Mouse (Mus musculus) heart, embryonic 16.5 days (tissue): Measurements from ENCODE around the gene Adgra1. TPM values are rescaled to one million over a fixed set of nuclear protein-coding genes. Genes with fewer than 3 reads are reported as not detected.

Source experiments
- ATAC-seq: fragments of 200-750 bp; cut with Nextera tagmentation; replicated peaks from 2 replicates; pipeline ENCODE4 v1.8.0; 2017; ENCODE audit warnings: moderate number of reproducible peaks; ENCODE audit not compliant: insufficient read depth, low FRiP score; ENCODE audit errors: extremely low read depth
- H3K27ac ChIP-seq: fragments of 300-500 bp; sonication (generic); 2 replicates; pipeline ENCODE4 v1.5.1; 2014; ENCODE audit warnings: mild to moderate bottlenecking, low read length, control low read depth, moderate library complexity
- H3K27me3 ChIP-seq: fragments of 300-500 bp; sonication (generic); 2 replicates; pipeline ENCODE4 v1.6.1; 2014; ENCODE audit warnings: low read length, mixed read lengths; ENCODE audit not compliant: control insufficient read depth, insufficient read depth
- H3K36me3 ChIP-seq: fragments of 300-500 bp; sonication (generic); 2 replicates; pipeline ENCODE4 v1.6.1; 2014; ENCODE audit not compliant: control insufficient read depth, insufficient read depth
- H3K4me1 ChIP-seq: fragments of 300-500 bp; sonication (generic); 2 replicates; pipeline ENCODE4 v1.6.1; 2014; ENCODE audit warnings: low read length, mixed read lengths; ENCODE audit not compliant: control insufficient read depth, insufficient read depth
- H3K4me2 ChIP-seq: fragments of 300-500 bp; sonication (generic); 2 replicates; pipeline ENCODE4 v1.6.1; 2014; ENCODE audit warnings: low read depth, mild to moderate bottlenecking, control low read depth, low read length
- H3K4me3 ChIP-seq: fragments of 300-500 bp; sonication (generic); 2 replicates; pipeline ENCODE4 v1.5.1; 2014; ENCODE audit warnings: mild to moderate bottlenecking, control low read depth, low read length
- H3K9ac ChIP-seq: fragments of 300-500 bp; sonication (generic); 2 replicates; pipeline ENCODE4 v1.6.1; 2014; ENCODE audit warnings: low read length, control low read depth
- H3K9me3 ChIP-seq: fragments of 300-500 bp; sonication (generic); replicated peaks from 2 replicates; pipeline ENCODE4 v1.6.1; 2016; ENCODE audit warnings: low read length; ENCODE audit not compliant: control insufficient read depth
- WGBS: fragments of 180-500 bp; shearing (Covaris S2); extraction: QIAGEN DNeasy Blood & Tissue Kit; methylation state at CpG from one replicate; pipeline ENCODE4 v1.1.7; 2014; 5-methylcytosine and 5-hydroxymethylcytosine counted together
- polyA plus RNA-seq: library from polyadenylated mRNA; unstranded; fragments of >200 nt; fragmentation: Nextera tagmentation; extraction: Ambion mirVana; gene quantifications from 2 replicates; pipeline ENCODE4 v1.2.1, GENCODE M21; 2015

Adgra1 gene
- polyA plus RNA-seq, 1 experiment from 2014 or later: not detected

- no peak overlapping the region for H3K4me2 ChIP-seq
- 41% methylated on average over 2 of the region's 2 CpGs for WGBS
- no peaks in the 10 kb centered on the region for H3K4me1 ChIP-seq
- ATAC-seq: no peak
- no peak overlapping the region for H3K9ac ChIP-seq
- no peak overlapping the region for H3K4me3 ChIP-seq
- no peaks in the 10 kb centered on the region for H3K36me3 ChIP-seq
- no peak overlapping the region for H3K27ac ChIP-seq
- no peaks in the 10 kb centered on the region for H3K27me3 ChIP-seq
- no peaks in the 10 kb centered on the region for H3K9me3 ChIP-seq
Observed at GRCm38 (mm10) chr7:139864253-139864652, 30.3 kb downstream of the Adgra1 start.

GRCm38 (mm10) chr7:139864871-139865270 lies 30.9 kb downstream of the Adgra1 start:
- H3K9me3 ChIP-seq: no peaks in the 10 kb centered on the region
- H3K4me3 ChIP-seq: no peak overlapping the region
- no peaks in the 10 kb centered on the region for H3K36me3 ChIP-seq
- H3K27ac ChIP-seq: no peak overlapping the region
- WGBS: 71% methylated on average over 1 of the region's 1 CpGs
- no peaks in the 10 kb centered on the region for H3K27me3 ChIP-seq
- ATAC-seq: no peak
- no peaks in the 10 kb centered on the region for H3K4me1 ChIP-seq
- no peak overlapping the region for H3K9ac ChIP-seq
- no peak overlapping the region for H3K4me2 ChIP-seq

GRCm38 (mm10) chr7:139871014-139871413 lies 37.0 kb downstream of the Adgra1 start:
- H3K4me1 ChIP-seq: no peaks in the 10 kb centered on the region
- H3K36me3 ChIP-seq: no peaks in the 10 kb centered on the region
- WGBS: 89% methylated on average over 5 of the region's 5 CpGs
- no peak overlapping the region for H3K4me3 ChIP-seq
- no peak overlapping the region for H3K27ac ChIP-seq
- no peak overlapping the region for H3K9ac ChIP-seq
- H3K27me3 ChIP-seq: no peaks in the 10 kb centered on the region
- no peak for ATAC-seq
- no peak overlapping the region for H3K4me2 ChIP-seq
- H3K9me3 ChIP-seq: no peaks in the 10 kb centered on the region

- no peaks in the 10 kb centered on the region for H3K27me3 ChIP-seq
- no peaks in the 10 kb centered on the region for H3K4me1 ChIP-seq
- H3K4me3 ChIP-seq: no peak overlapping the region
- H3K36me3 ChIP-seq: no peaks in the 10 kb centered on the region
- H3K4me2 ChIP-seq: no peak overlapping the region
- no peak overlapping the region for H3K27ac ChIP-seq
- 65% methylated on average over 10 of the region's 10 CpGs for WGBS
- no peak overlapping the region for H3K9ac ChIP-seq
- ATAC-seq: no peak
- no peaks in the 10 kb centered on the region for H3K9me3 ChIP-seq
Observed at GRCm38 (mm10) chr7:139877167-139877792, 43.3 kb downstream of the Adgra1 start.

- ATAC-seq: no peak
- Histone ChIP-seq H3K27ac (no peak overlapping the region), H3K4me2 (no peak overlapping the region), H3K36me3 (no peaks in the 10 kb centered on the region), H3K9ac (no peak overlapping the region), H3K9me3 (no peaks in the 10 kb centered on the region), H3K4me1 (no peaks in the 10 kb centered on the region), H3K4me3 (no peak overlapping the region), H3K27me3 (no peaks in the 10 kb centered on the region)
- 72% methylated on average over 5 of the region's 5 CpGs for WGBS
Observed at GRCm38 (mm10) chr7:139878122-139878521, 44.1 kb downstream of the Adgra1 start.

GRCm38 (mm10) chr7:139878621-139879020 lies 44.6 kb downstream of the Adgra1 start:
- no peak overlapping the region for H3K27ac ChIP-seq
- H3K4me1 ChIP-seq: no peaks in the 10 kb centered on the region
- no peak for ATAC-seq
- no peaks in the 10 kb centered on the region for H3K36me3 ChIP-seq
- no peak overlapping the region for H3K9ac ChIP-seq
- H3K9me3 ChIP-seq: no peaks in the 10 kb centered on the region
- H3K4me3 ChIP-seq: no peak overlapping the region
- 39% methylated on average over 6 of the region's 6 CpGs for WGBS
- H3K27me3 ChIP-seq: no peaks in the 10 kb centered on the region
- H3K4me2 ChIP-seq: no peak overlapping the region

GRCm38 (mm10) chr7:139883545-139883944 lies 49.6 kb downstream of the Adgra1 start:
- Histone ChIP-seq H3K4me3 (no peak overlapping the region), H3K4me1 (no peaks in the 10 kb centered on the region), H3K27ac (no peak overlapping the region), H3K4me2 (no peak overlapping the region), H3K27me3 (no peaks in the 10 kb centered on the region), H3K9me3 (no peaks in the 10 kb centered on the region), H3K36me3 (no peaks in the 10 kb centered on the region), H3K9ac (no peak overlapping the region)
- 79% methylated on average over 4 of the region's 4 CpGs for WGBS
- ATAC-seq: no peak

GRCm38 (mm10) chr7:139891779-139892178 lies 57.8 kb downstream of the Adgra1 start:
- Histone ChIP-seq H3K27me3 (peaks cover 43% of the 10 kb centered on the region), H3K4me2 (no peak overlapping the region), H3K4me3 (no peak overlapping the region), H3K27ac (no peak overlapping the region), H3K9ac (no peak overlapping the region), H3K9me3 (no peaks in the 10 kb centered on the region), H3K36me3 (no peaks in the 10 kb centered on the region), H3K4me1 (peaks cover 2% of the 10 kb centered on the region; the same call in 1 of the 2 replicates)
- ATAC-seq: no peak
- 39% methylated on average over 5 of the region's 5 CpGs for WGBS

- Histone ChIP-seq H3K27me3 (peaks cover 49% of the 10 kb centered on the region), H3K4me2 (peak within 1 kb of the TSS; percentile 80), H3K9me3 (no peaks in the 10 kb centered on the region), H3K4me3 (peak within 1 kb of the TSS; percentile 52), H3K27ac (no peak within 1 kb of the TSS), H3K9ac (peak within 1 kb of the TSS; percentile 34), H3K4me1 (peaks cover 2% of the 10 kb centered on the region; the same call in 1 of the 2 replicates), H3K36me3 (no peaks in the 10 kb centered on the region)
- peak; percentile 18; the same call in 1 of the 2 replicates for ATAC-seq
- WGBS: 1% methylated on average over 50 of the region's 50 CpGs
Observed at GRCm38 (mm10) chr7:139894655-139895557, 60.9 kb downstream of the Adgra1 start, which contains the start of gene Kndc1. Kndc1 (plus strand) TSS chr7:139894696.
